Mouse (Mus musculus) mesoderm, embryonic 11.5 days (tissue): ENCODE measurements around the gene Coa3.

Experiments
- DNase-seq: peaks from one replicate; pipeline ENCODE4 v3.0.0-alpha.2; 2012; ENCODE audit warnings: low read depth, low spot score

Coa3 gene

DNA sequence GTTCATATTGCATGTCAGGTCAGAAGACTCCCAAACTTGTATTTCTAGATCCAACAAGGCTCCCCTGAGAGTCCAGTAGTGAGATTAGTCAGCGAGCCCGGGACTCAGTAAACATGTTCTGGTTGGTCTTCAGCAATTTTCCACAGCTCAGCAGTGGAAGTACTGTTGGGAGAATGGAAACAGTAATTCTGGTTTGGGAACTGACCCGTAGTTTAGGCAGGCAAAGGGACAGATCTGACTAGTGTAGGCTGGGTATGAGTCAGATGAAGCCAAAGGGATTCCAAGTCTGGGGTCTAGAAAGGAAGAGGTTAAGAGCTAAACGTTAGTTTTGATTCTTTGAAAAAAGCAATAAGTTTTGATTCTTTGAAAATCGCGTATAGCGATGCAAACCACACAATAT lies 26.0 kb downstream of the Coa3 start:
- no peak for DNase-seq

- no peak for DNase-seq
These were observed 27.9 kb downstream of the Coa3 start for GRCm38 (mm10) chr11:101251031-101251430.

DNA sequence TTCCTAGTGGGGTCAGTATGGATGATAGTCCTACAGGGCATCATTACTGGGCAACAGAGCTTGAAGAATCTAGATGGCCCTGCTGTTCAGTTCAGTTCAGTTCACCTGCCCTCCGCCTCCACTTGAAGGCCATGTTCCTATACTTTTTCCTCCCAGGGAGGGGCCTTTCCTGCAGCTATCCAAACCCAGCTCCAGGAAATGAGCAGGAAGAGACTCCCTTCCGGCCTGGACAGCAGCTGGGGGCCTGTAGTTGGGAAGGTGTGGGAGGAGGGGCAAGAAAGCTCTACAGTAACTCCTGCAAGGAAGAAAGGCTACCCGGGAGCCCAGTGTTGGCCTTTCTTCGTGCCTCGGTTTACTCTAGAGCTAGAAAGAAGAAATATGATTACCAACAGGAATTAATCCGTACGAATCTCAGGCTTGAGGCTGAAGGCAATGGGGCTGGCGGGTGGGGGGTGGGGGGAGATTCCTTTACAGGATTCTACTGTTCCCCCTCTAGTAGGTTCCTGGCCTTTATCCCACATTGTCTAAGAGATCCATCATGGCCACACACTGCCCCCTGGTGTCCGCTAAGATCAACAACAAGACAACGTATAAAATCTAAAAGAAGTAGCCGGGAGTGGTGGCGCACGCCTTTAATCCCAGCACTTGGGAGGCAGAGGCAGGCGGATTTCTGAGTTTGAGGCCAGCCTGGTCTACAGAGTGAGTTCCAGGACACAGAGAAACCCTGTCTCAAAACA lies 30.5 kb downstream of the Coa3 start:
- peak; percentile 85 for DNase-seq

DNA sequence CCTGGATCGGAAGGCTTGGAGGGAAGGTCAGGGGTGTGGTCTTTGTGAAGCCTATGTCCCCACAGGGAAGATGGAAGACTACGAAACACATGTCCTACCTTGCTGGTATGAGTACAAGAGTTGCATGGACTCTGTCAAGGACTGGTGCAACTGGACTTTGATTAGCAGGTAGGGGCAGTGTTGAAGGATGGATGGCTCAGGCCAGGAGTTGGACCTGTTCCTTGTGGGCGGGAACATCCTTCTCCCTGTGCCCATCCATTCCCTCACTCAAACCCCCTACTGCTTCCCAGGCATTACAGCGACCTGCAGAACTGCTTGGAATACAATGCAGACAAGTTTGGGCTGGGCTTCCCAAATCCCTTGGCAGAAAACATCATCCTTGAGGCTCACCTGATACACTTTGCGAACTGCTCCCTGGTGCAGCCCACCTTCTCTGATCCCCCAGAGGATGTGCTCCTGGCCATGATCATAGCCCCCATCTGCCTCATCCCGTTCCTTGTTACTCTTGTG lies 31.3 kb downstream of the Coa3 start:
- DNase-seq, result no peak

DNA sequence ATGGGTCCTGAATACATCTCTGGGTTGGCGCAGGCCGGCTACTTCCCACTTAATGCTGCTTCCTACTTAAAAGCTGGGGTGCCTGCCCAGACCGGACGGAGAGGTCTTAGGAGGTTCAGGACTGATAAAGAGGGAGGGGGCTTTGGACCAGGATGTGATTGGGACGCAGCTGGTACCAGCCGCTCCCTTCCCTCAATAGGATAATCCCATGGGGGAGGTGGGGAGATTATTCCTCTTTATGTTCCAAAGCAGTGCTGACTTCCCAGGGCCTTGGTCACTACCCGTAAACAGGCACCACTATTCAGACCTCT lies 32.3 kb downstream of the Coa3 start:
- DNase-seq, result no peak

- no peak for DNase-seq
These were observed 32.8 kb downstream of the Coa3 start, which contains the start of gene Ramp2 for GRCm38 (mm10) chr11:101245855-101246701. Ramp2 (plus strand) TSS chr11:101246028.

- DNase-seq, result no peak
These were observed 33.8 kb downstream of the Coa3 start for GRCm38 (mm10) chr11:101245071-101245470.

DNA sequence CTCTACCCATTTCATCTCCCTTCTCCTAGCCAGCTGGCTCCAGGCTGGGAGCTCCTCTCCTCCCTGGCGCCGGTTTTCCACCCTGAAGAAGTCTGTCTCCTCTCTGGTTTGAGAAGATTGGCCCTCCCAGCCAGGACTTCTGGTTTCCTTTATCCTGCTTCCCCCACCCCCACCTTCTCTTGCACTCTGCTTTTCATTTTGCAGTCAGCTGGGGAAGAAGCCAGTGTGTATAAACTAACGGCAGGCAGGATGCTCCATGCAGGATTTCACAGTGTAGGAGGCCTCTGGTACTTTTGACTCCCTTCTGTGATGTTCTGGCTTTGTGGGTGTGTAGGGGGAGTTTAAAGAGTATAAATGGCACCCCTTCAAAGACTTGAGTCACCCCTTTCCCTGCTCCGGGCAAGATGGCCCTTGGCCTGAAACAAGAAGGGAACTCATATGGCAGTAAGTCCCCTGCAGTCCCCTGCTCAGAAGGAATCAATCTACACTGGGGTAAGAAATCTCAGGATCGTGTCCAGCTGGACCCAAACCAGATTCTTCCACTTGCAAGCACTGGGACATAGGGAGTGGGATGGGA lies 40.8 kb downstream of the Coa3 start:
- DNase-seq, result no peak

GRCm38 (mm10) chr11:101236782-101237181 lies 42.1 kb downstream of the Coa3 start:
- no peak for DNase-seq

GRCm38 (mm10) chr11:101235429-101235828 lies 43.5 kb downstream of the Coa3 start:
- DNase-seq, result no peak

DNA sequence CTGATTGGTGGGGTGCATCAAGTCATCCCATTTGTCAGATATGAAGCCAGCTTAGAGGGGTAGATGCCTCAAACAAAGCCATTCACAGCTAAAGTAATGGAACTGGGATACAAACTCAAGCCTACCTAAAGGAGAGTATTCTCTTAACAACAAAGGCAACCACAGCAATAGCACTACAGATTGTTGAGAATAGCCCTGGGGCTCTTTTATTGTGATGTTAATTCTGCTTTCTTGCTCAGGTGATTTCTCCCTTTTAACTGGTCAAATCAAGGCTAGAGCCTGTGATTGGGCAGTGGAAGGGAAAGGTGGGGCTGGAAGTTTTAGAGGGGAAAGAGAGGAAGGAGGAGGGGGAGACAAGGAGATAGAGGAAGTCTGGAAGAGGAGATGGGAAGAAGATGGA lies 44.8 kb downstream of the Coa3 start:
- no peak for DNase-seq

GRCm38 (mm10) chr11:101233240-101233639 lies 45.7 kb downstream of the Coa3 start:
- no peak for DNase-seq

GRCm38 (mm10) chr11:101232010-101232839 lies 46.7 kb downstream of the Coa3 start:
- DNase-seq, result peak; percentile 48

- DNase-seq, result no peak
These were observed 47.7 kb downstream of the Coa3 start for GRCm38 (mm10) chr11:101230991-101231871.

GRCm38 (mm10) chr11:101230526-101230925 lies 48.4 kb downstream of the Coa3 start:
- no peak for DNase-seq

DNA sequence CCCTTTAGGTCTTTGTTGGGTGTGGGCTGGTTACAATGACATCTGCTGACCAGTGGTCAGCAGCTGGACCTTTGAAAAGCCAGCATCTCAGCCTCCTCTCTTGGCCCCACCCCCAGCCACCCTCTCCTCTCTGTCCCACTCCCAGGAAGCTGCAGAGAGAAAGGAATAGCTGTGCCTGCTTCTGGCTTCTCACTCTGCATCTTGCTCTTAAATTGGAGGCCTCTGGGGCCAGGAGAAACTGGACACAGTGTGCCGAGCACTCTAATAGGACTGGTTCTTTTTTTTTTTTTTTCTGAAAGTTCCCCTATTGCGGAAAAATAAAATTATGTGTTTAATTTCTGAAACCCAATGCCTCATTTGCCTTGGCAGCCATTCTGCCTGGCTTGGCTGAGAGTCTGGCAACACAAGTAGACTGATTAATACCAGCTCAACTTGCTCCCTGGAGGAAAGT lies 48.8 kb downstream of the Coa3 start:
- DNase-seq, result no peak

DNA sequence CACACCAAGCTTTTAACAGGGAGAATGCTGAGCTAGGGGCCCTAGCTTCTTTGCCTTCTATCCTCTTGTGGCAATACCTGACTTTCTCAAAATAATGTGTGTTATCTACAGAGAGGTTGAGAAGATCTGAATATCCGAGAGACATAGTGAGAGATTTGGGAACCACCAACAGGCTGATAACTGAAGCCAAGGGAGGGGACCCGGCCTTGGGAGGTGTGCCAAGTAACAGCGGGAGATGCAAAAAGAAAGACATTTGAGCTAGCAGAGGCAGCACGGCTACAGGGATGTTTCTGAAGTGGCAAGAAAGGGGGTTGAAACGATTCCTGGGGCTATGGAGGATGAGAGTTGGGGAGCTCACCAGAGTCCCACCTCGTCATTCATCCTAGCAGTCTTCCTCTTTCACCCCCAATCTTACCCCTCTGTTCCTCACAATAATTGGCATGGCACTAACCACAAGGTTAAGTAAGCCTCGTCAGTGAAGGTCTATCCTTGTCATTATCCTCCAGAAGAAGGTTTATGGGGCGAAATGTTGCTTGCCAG lies 49.5 kb downstream of the Coa3 start:
- DNase-seq, result no peak
